Mouse (Mus musculus): ENCODE results near the gene Tmprss9. TPM values are rescaled to one million over a fixed set of nuclear protein-coding genes. Genes with fewer than 3 reads are reported as not detected.

The Tmprss9 gene
- polyA plus RNA-seq, 1 experiment, result not detected

DNA sequence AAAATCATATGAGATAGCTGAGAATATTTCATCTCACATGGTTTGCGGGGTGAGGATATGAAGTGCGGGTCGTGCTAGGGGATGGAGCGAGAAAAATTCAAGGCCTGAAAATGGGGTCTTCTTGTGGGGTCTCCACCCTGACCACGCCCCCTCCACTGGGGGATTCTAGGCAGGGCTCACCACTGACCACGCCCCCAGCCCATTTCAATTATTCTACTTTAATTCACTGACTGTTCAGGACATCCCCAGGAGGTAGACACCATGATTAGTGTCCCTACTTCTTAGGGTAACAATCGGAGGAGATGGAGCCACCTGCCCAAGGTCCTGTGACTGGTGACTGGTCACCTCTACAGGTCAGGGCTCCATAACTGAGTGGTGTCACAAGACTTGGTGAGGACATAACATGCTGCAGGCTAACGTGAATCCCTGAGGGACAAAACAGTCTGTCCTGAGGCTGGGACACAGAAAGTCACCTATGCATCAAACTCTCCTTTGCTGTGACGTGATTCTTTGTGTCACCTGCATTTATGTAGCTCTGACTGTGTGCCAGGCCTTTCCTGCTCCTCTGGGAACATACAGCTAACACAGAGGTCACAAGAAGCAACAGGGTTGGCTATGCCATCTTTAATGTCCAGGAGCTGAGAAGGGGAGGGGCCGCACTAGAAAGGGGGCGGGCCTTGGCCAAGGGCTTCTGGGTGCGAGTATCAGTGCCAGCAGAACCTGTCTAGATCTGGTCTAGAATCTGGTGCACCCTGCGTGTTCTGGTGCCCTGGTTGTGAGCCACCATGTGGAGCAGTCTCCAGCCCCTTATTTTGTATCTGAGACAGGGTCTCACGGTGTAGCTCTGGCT lies 62.7 kb downstream of the Tmprss9 start:
- TF ChIP-seq CTCF (IDR thresholded peaks at IDR 0.05; ENCODE audit: low read depth, low read length), result no peak
- no peak for TF ChIP-seq POLR2A (IDR thresholded peaks at IDR 0.05; ENCODE audit: borderline replicate concordance, low read depth, low read length)
- no peak overlapping the region for H3K4me3 ChIP-seq (ENCODE audit: insufficient read depth, low read length)
- H3K27ac ChIP-seq (ENCODE audit: insufficient read depth, low read depth, low read length), result peak overlapping the region; percentile 69
- H3K4me1 ChIP-seq (ENCODE audit: control insufficient read depth, insufficient read depth, low read length), result peaks cover 20% of the 10 kb centered on the region

DNA sequence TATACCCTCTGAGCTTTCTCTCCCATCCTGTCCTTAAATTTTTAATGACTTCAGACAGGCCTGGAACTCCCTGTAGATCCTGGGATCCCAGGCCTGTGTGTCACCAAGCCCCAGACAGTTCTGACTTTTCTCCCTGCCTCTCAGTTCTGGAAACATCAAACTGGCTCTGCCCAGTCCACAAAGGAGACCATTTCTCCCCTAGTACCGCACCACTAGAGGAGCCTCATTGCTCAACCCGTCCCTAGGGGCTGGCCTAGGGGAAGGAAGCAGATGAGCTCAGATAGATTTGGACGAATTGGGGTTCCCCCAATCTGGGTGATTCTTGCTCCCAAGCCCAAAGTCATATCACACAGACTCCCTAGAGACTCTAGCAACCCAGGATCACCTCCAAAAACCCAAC lies 63.6 kb downstream of the Tmprss9 start:
- no peak for TF ChIP-seq POLR2A (IDR thresholded peaks at IDR 0.05; ENCODE audit: borderline replicate concordance, low read depth, low read length)
- no peak for TF ChIP-seq CTCF (IDR thresholded peaks at IDR 0.05; ENCODE audit: low read depth, low read length)
- Histone ChIP-seq H3K27ac (ENCODE audit: insufficient read depth, low read depth, low read length) (peak overlapping the region; percentile 61), H3K4me3 (ENCODE audit: insufficient read depth, low read length) (no peak overlapping the region), H3K4me1 (ENCODE audit: control insufficient read depth, insufficient read depth, low read length) (peaks cover 27% of the 10 kb centered on the region)

DNA sequence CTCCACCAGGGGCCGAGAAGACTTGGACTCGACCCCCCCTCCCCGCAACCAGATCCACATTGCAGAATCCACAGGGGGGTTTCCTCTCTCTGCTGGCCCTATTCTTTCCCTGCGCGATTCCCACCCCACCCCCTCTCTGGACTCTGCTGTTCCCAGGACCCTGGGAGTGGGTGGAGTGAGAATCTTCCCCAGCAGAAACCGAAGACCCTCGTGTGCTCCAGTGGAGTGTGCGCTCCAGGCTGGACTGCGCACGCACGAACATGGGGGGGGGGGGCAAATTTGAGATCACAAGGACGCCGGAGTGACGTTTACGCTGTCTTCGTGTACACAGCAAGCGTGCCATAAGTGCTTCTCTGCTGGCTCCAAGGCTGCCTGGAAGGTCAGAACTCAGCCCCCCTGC lies 64.0 kb downstream of the Tmprss9 start:
- Histone ChIP-seq H3K4me3 (ENCODE audit: insufficient read depth, low read length) (no peak overlapping the region), H3K27ac (ENCODE audit: insufficient read depth, low read depth, low read length) (no peak overlapping the region), H3K4me1 (ENCODE audit: control insufficient read depth, insufficient read depth, low read length) (peaks cover 30% of the 10 kb centered on the region)
- TF ChIP-seq POLR2A (IDR thresholded peaks at IDR 0.05; ENCODE audit: borderline replicate concordance, low read depth, low read length) (no peak), CTCF (IDR thresholded peaks at IDR 0.05; ENCODE audit: low read depth, low read length) (peak; percentile 6; the same call in 1 of the 2 replicates)

- Histone ChIP-seq H3K4me1 (ENCODE audit: control insufficient read depth, insufficient read depth, low read length) (peaks cover 32% of the 10 kb centered on the region), H3K4me3 (ENCODE audit: insufficient read depth, low read length) (no peak overlapping the region), H3K27ac (ENCODE audit: insufficient read depth, low read depth, low read length) (no peak overlapping the region)
- TF ChIP-seq CTCF (IDR thresholded peaks at IDR 0.05; ENCODE audit: low read depth, low read length) (no peak; the same call in 1 of the 2 replicates), POLR2A (IDR thresholded peaks at IDR 0.05; ENCODE audit: borderline replicate concordance, low read depth, low read length) (no peak)
These were observed 64.6 kb downstream of the Tmprss9 start for GRCm38 (mm10) chr10:80936135-80936809.

DNA sequence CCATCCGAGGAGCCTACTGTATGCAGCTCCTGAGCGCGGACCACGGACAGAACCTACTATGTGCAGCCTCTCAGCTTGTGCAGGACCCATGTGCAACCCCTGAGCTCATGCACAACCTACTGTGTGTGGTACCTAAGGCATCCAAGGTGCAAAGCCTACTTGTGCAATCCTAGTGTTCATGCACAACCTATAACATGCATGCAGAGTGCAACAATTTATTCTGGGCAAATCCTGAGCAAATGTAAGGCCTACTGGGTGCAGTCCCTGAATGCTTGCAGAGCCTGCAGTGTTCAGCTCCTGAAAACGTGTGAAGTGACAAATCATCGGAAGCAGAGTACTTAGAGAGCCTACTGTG lies 65.1 kb downstream of the Tmprss9 start:
- no peak for TF ChIP-seq POLR2A (IDR thresholded peaks at IDR 0.05; ENCODE audit: borderline replicate concordance, low read depth, low read length)
- TF ChIP-seq CTCF (IDR thresholded peaks at IDR 0.05; ENCODE audit: low read depth, low read length), result no peak
- no peak overlapping the region for H3K27ac ChIP-seq (ENCODE audit: insufficient read depth, low read depth, low read length)
- H3K4me1 ChIP-seq (ENCODE audit: control insufficient read depth, insufficient read depth, low read length), result peaks cover 37% of the 10 kb centered on the region

GRCm38 (mm10) chr10:80937646-80938045 lies 66.0 kb downstream of the Tmprss9 start:
- Histone ChIP-seq H3K27ac (ENCODE audit: insufficient read depth, low read depth, low read length) (no peak overlapping the region), H3K4me3 (ENCODE audit: insufficient read depth, low read length) (no peak overlapping the region), H3K4me1 (ENCODE audit: control insufficient read depth, insufficient read depth, low read length) (peaks cover 43% of the 10 kb centered on the region)
- TF ChIP-seq POLR2A (IDR thresholded peaks at IDR 0.05; ENCODE audit: borderline replicate concordance, low read depth, low read length) (no peak), CTCF (IDR thresholded peaks at IDR 0.05; ENCODE audit: low read depth, low read length) (no peak)

More for the DNA sequence above, 65.1 kb downstream of the Tmprss9 start:
- no peak overlapping the region for H3K4me3 ChIP-seq (ENCODE audit: insufficient read depth, low read length)

- TF ChIP-seq POLR2A (IDR thresholded peaks at IDR 0.05; ENCODE audit: borderline replicate concordance, low read depth, low read length), result no peak
- no peak for TF ChIP-seq CTCF (IDR thresholded peaks at IDR 0.05; ENCODE audit: low read depth, low read length)
- H3K27ac ChIP-seq (ENCODE audit: insufficient read depth, low read depth, low read length), result no peak overlapping the region
- H3K4me3 ChIP-seq (ENCODE audit: insufficient read depth, low read length), result no peak overlapping the region
- peaks cover 53% of the 10 kb centered on the region for H3K4me1 ChIP-seq (ENCODE audit: control insufficient read depth, insufficient read depth, low read length)
These were observed 67.3 kb downstream of the Tmprss9 start for GRCm38 (mm10) chr10:80938831-80939550.

- peaks cover 51% of the 10 kb centered on the region for H3K4me1 ChIP-seq (ENCODE audit: control insufficient read depth, insufficient read depth, low read length)
- no peak for TF ChIP-seq POLR2A (IDR thresholded peaks at IDR 0.05; ENCODE audit: borderline replicate concordance, low read depth, low read length)
- no peak for TF ChIP-seq CTCF (IDR thresholded peaks at IDR 0.05; ENCODE audit: low read depth, low read length)
- peak overlapping the region; percentile 86 for H3K27ac ChIP-seq (ENCODE audit: insufficient read depth, low read depth, low read length)
- peak overlapping the region; percentile 48 for H3K4me3 ChIP-seq (ENCODE audit: insufficient read depth, low read length)
These were observed 68.0 kb downstream of the Tmprss9 start for GRCm38 (mm10) chr10:80939671-80940070.

GRCm38 (mm10) chr10:80940320-80940987 lies 68.8 kb downstream of the Tmprss9 start:
- Histone ChIP-seq H3K4me3 (ENCODE audit: insufficient read depth, low read length) (peak overlapping the region; percentile 48), H3K27ac (ENCODE audit: insufficient read depth, low read depth, low read length) (peak overlapping the region; percentile 86), H3K4me1 (ENCODE audit: control insufficient read depth, insufficient read depth, low read length) (peaks cover 46% of the 10 kb centered on the region)
- TF ChIP-seq POLR2A (IDR thresholded peaks at IDR 0.05; ENCODE audit: borderline replicate concordance, low read depth, low read length) (no peak), CTCF (IDR thresholded peaks at IDR 0.05; ENCODE audit: low read depth, low read length) (no peak)
